Mouse (Mus musculus): ENCODE results near the gene Rbfox1. TPM values are rescaled to one million over a fixed set of nuclear protein-coding genes. Genes with fewer than 3 reads are reported as not detected.

The Rbfox1 gene
- polyA plus RNA-seq, 1 experiment from 2014 or later: 339 TPM

GRCm38 (mm10) chr16:7212756-7213155 lies 1327.6 kb downstream of the Rbfox1 start:
- H3K9ac ChIP-seq (replicated peaks; ENCODE audit: low read depth, low read length): no peak overlapping the region
- WGBS: 69% methylated on average over 4 of the region's 4 CpGs
- no peaks in the 10 kb centered on the region for H3K9me3 ChIP-seq (ENCODE audit: control insufficient read depth, low read length)
- no peak overlapping the region for H3K4me3 ChIP-seq (ENCODE audit: low read depth, low read length)
- H3K4me2 ChIP-seq (ENCODE audit: low read depth, low read length): no peak overlapping the region
- H3K36me3 ChIP-seq (ENCODE audit: control insufficient read depth, insufficient read depth, low read length): no peaks in the 10 kb centered on the region
- ATAC-seq (ENCODE audit: low read depth): no peak
- H3K27ac ChIP-seq (ENCODE audit: low read depth, low read length): no peak overlapping the region
- H3K4me1 ChIP-seq (ENCODE audit: control insufficient read depth, insufficient read depth, low read length): no peaks in the 10 kb centered on the region
- H3K27me3 ChIP-seq (ENCODE audit: control insufficient read depth, insufficient read depth, low read length): no peaks in the 10 kb centered on the region

GRCm38 (mm10) chr16:7223265-7223664 lies 1338.1 kb downstream of the Rbfox1 start:
- Histone ChIP-seq H3K27ac (ENCODE audit: low read depth, low read length) (no peak overlapping the region), H3K36me3 (ENCODE audit: control insufficient read depth, insufficient read depth, low read length) (0 out of 2 replicates have a peak, but pooled peaks cover 6% of the 10 kb centered on the region), H3K4me1 (ENCODE audit: control insufficient read depth, insufficient read depth, low read length) (peaks cover under 1% of the 10 kb centered on the region; the same call in 1 of the 2 replicates), H3K27me3 (ENCODE audit: control insufficient read depth, insufficient read depth, low read length) (no peaks in the 10 kb centered on the region), H3K4me3 (ENCODE audit: low read depth, low read length) (no peak overlapping the region), H3K4me2 (ENCODE audit: low read depth, low read length) (no peak overlapping the region), H3K9me3 (ENCODE audit: control insufficient read depth, low read length) (no peaks in the 10 kb centered on the region), H3K9ac (replicated peaks; ENCODE audit: low read depth, low read length) (no peak overlapping the region)
- 80% methylated on average over 2 of the region's 2 CpGs for WGBS
- ATAC-seq (ENCODE audit: low read depth): no peak

DNA sequence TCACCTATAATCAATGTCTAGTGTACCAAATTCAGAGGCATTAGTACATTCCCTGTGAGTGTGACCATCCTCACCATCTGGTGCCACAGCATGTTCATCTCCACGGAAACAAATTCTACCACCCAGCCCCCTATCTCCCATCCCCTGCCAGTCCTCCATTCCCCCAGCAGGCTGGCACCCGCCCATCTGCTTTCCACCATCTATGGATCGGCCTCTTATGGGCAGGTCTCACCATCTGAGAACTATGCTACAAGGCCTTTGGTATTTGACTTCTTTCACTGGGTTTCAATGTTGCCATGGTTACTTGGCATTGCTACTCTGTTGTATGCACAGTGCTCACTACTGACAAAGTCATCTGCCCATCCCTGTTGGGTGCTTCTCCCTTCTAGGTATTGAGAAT lies 1340.8 kb downstream of the Rbfox1 start:
- H3K36me3 ChIP-seq (ENCODE audit: control insufficient read depth, insufficient read depth, low read length): 0 out of 2 replicates have a peak, but pooled peaks cover 6% of the 10 kb centered on the region
- H3K4me1 ChIP-seq (ENCODE audit: control insufficient read depth, insufficient read depth, low read length): no peaks in the 10 kb centered on the region
- no peak overlapping the region for H3K27ac ChIP-seq (ENCODE audit: low read depth, low read length)
- WGBS: 70% methylated on average over 3 of the region's 3 CpGs
- H3K27me3 ChIP-seq (ENCODE audit: control insufficient read depth, insufficient read depth, low read length): no peaks in the 10 kb centered on the region
- ATAC-seq (ENCODE audit: low read depth): peak; percentile 65; the same call in 1 of the 2 replicates
- no peak overlapping the region for H3K9ac ChIP-seq (replicated peaks; ENCODE audit: low read depth, low read length)
- H3K4me3 ChIP-seq (ENCODE audit: low read depth, low read length): no peak overlapping the region
- no peaks in the 10 kb centered on the region for H3K9me3 ChIP-seq (ENCODE audit: control insufficient read depth, low read length)
- H3K4me2 ChIP-seq (ENCODE audit: low read depth, low read length): no peak overlapping the region

- 58% methylated on average over 5 of the region's 5 CpGs for WGBS
- ATAC-seq (ENCODE audit: low read depth): no peak
Observed at GRCm38 (mm10) chr16:7228246-7228645, 1343.1 kb downstream of the Rbfox1 start.

DNA sequence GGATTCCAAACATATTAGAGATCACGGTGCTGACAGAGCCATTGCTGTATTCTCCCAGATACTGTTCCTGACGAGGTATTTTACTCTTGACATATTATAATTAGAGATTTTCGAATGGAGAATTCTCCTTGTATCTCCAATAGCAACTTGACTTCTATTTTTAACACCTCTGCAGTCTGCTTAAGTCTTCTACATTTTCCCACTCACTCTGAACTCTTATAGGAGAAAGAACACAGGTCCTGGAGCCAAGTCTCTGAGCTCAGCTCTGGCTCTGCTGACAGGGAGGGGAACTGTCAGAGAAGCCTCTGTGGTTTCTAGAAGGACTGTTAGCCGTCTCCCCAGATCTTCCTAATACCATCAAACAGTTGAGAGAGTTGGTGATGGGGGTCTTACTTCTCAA lies 1344.1 kb downstream of the Rbfox1 start:
- no peaks in the 10 kb centered on the region for H3K27me3 ChIP-seq (ENCODE audit: control insufficient read depth, insufficient read depth, low read length)
- no peaks in the 10 kb centered on the region for H3K4me1 ChIP-seq (ENCODE audit: control insufficient read depth, insufficient read depth, low read length)
- no peak for ATAC-seq (ENCODE audit: low read depth)
- H3K4me3 ChIP-seq (ENCODE audit: low read depth, low read length): no peak overlapping the region
- WGBS: 72% methylated on average over 4 of the region's 4 CpGs
- H3K36me3 ChIP-seq (ENCODE audit: control insufficient read depth, insufficient read depth, low read length): 0 out of 2 replicates have a peak, but pooled peaks cover 6% of the 10 kb centered on the region
- H3K4me2 ChIP-seq (ENCODE audit: low read depth, low read length): no peak overlapping the region
- H3K9ac ChIP-seq (replicated peaks; ENCODE audit: low read depth, low read length): no peak overlapping the region
- no peaks in the 10 kb centered on the region for H3K9me3 ChIP-seq (ENCODE audit: control insufficient read depth, low read length)
- H3K27ac ChIP-seq (ENCODE audit: low read depth, low read length): no peak overlapping the region

More at GRCm38 (mm10) chr16:7228246-7228645, 1343.1 kb downstream of the Rbfox1 start:
- Histone ChIP-seq H3K4me2 (ENCODE audit: low read depth, low read length) (no peak overlapping the region), H3K4me3 (ENCODE audit: low read depth, low read length) (no peak overlapping the region), H3K36me3 (ENCODE audit: control insufficient read depth, insufficient read depth, low read length) (0 out of 2 replicates have a peak, but pooled peaks cover 6% of the 10 kb centered on the region), H3K9me3 (ENCODE audit: control insufficient read depth, low read length) (no peaks in the 10 kb centered on the region), H3K9ac (replicated peaks; ENCODE audit: low read depth, low read length) (no peak overlapping the region), H3K4me1 (ENCODE audit: control insufficient read depth, insufficient read depth, low read length) (no peaks in the 10 kb centered on the region), H3K27me3 (ENCODE audit: control insufficient read depth, insufficient read depth, low read length) (no peaks in the 10 kb centered on the region), H3K27ac (ENCODE audit: low read depth, low read length) (no peak overlapping the region)

GRCm38 (mm10) chr16:7241627-7242026 lies 1356.5 kb downstream of the Rbfox1 start:
- no peak overlapping the region for H3K9ac ChIP-seq (replicated peaks; ENCODE audit: low read depth, low read length)
- no peaks in the 10 kb centered on the region for H3K9me3 ChIP-seq (ENCODE audit: control insufficient read depth, low read length)
- ATAC-seq (ENCODE audit: low read depth): no peak
- WGBS: 70% methylated on average over 3 of the region's 3 CpGs
- no peak overlapping the region for H3K27ac ChIP-seq (ENCODE audit: low read depth, low read length)
- no peak overlapping the region for H3K4me3 ChIP-seq (ENCODE audit: low read depth, low read length)
- no peaks in the 10 kb centered on the region for H3K36me3 ChIP-seq (ENCODE audit: control insufficient read depth, insufficient read depth, low read length)
- no peak overlapping the region for H3K4me2 ChIP-seq (ENCODE audit: low read depth, low read length)
- H3K27me3 ChIP-seq (ENCODE audit: control insufficient read depth, insufficient read depth, low read length): no peaks in the 10 kb centered on the region
- H3K4me1 ChIP-seq (ENCODE audit: control insufficient read depth, insufficient read depth, low read length): no peaks in the 10 kb centered on the region

DNA sequence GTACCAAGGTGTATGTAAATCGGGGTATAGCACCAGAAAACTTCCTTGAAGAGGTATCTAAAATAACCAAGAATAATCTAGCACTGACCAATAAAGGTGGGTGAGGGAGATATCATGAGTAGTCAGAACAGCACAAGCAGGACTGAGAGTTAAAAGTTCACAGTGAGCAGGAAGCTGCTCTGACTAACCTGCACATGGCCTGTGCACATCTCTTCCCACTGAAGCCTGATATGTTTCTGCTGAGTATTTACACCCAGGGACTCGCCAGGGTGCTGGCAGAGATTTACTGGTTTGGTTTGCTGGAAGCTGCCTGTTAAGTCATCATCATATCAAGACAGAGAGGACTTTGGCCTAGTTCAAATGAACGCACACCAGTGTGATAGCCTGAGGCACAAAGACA lies 1357.3 kb downstream of the Rbfox1 start:
- Histone ChIP-seq H3K9ac (replicated peaks; ENCODE audit: low read depth, low read length) (no peak overlapping the region), H3K27ac (ENCODE audit: low read depth, low read length) (no peak overlapping the region), H3K36me3 (ENCODE audit: control insufficient read depth, insufficient read depth, low read length) (no peaks in the 10 kb centered on the region), H3K27me3 (ENCODE audit: control insufficient read depth, insufficient read depth, low read length) (no peaks in the 10 kb centered on the region), H3K4me3 (ENCODE audit: low read depth, low read length) (no peak overlapping the region), H3K4me1 (ENCODE audit: control insufficient read depth, insufficient read depth, low read length) (no peaks in the 10 kb centered on the region), H3K4me2 (ENCODE audit: low read depth, low read length) (no peak overlapping the region), H3K9me3 (ENCODE audit: control insufficient read depth, low read length) (no peaks in the 10 kb centered on the region)
- ATAC-seq (ENCODE audit: low read depth): no peak
- 89% methylated on average over 3 of the region's 3 CpGs for WGBS

GRCm38 (mm10) chr16:7244382-7244781 lies 1359.2 kb downstream of the Rbfox1 start:
- Histone ChIP-seq H3K4me3 (ENCODE audit: low read depth, low read length) (no peak overlapping the region), H3K4me2 (ENCODE audit: low read depth, low read length) (no peak overlapping the region), H3K27ac (ENCODE audit: low read depth, low read length) (no peak overlapping the region), H3K9me3 (ENCODE audit: control insufficient read depth, low read length) (no peaks in the 10 kb centered on the region), H3K4me1 (ENCODE audit: control insufficient read depth, insufficient read depth, low read length) (no peaks in the 10 kb centered on the region), H3K27me3 (ENCODE audit: control insufficient read depth, insufficient read depth, low read length) (no peaks in the 10 kb centered on the region), H3K36me3 (ENCODE audit: control insufficient read depth, insufficient read depth, low read length) (no peaks in the 10 kb centered on the region), H3K9ac (replicated peaks; ENCODE audit: low read depth, low read length) (no peak overlapping the region)
- no peak for ATAC-seq (ENCODE audit: low read depth)
- 70% methylated on average over 1 of the region's 1 CpGs for WGBS

GRCm38 (mm10) chr16:7251696-7252095 lies 1366.5 kb downstream of the Rbfox1 start:
- 56% methylated on average over 4 of the region's 4 CpGs for WGBS
- Histone ChIP-seq H3K27me3 (ENCODE audit: control insufficient read depth, insufficient read depth, low read length) (no peaks in the 10 kb centered on the region), H3K9ac (replicated peaks; ENCODE audit: low read depth, low read length) (no peak overlapping the region)

More at GRCm38 (mm10) chr16:7251696-7252095, 1366.5 kb downstream of the Rbfox1 start:
- Histone ChIP-seq H3K36me3 (ENCODE audit: control insufficient read depth, insufficient read depth, low read length) (no peaks in the 10 kb centered on the region), H3K4me2 (ENCODE audit: low read depth, low read length) (no peak overlapping the region), H3K4me3 (ENCODE audit: low read depth, low read length) (no peak overlapping the region), H3K9me3 (ENCODE audit: control insufficient read depth, low read length) (no peaks in the 10 kb centered on the region), H3K4me1 (ENCODE audit: control insufficient read depth, insufficient read depth, low read length) (no peaks in the 10 kb centered on the region; the same call in 1 of the 2 replicates), H3K27ac (ENCODE audit: low read depth, low read length) (no peak overlapping the region)
- no peak for ATAC-seq (ENCODE audit: low read depth)

All from neural tube, embryonic 14.5 days (tissue).